Mouse (Mus musculus) neural tube, embryonic 10.5 days (tissue): Measurements from ENCODE around the gene Phf2.

Experiments used
- DNase-seq: peaks from one replicate; pipeline ENCODE4 v3.0.0-alpha.2; 2017; ENCODE audit warnings: low spot score; ENCODE audit errors: extremely low spot score

Phf2 gene

GRCm38 (mm10) chr13:48870771-48871731, at the start of gene Phf2:
TSS of gene Phf2 (minus strand) at chr13:48871119.
- DNase-seq = peak; percentile 73

- no peak for DNase-seq
These were observed 49.0 kb upstream of the Phf2 start for GRCm38 (mm10) chr13:48919756-48920415.

GRCm38 (mm10) chr13:48917113-48917599, 46.2 kb upstream of the Phf2 start:
- DNase-seq = no peak

DNA sequence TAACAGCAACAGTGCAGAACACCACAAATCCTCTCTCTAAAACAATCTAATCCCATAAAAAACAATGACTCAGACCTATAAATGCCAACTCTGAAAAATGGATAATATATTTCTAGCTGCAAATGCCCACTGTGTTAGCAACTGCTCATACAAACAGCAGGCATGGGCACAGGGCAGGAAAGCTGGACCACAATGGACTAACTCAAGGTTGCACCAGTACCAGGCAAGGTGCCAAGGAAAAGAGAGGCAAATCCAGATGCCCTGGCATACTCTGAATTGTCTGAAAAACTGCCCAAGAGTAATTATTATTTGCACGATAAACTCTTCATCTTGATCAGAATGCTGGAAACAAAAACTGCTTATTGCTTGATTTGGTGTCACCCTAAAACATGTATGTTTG, 42.8 kb upstream of the Phf2 start:
- DNase-seq = no peak

GRCm38 (mm10) chr13:48913141-48913540, 42.2 kb upstream of the Phf2 start:
- DNase-seq = no peak

- DNase-seq = no peak
These were observed 40.5 kb upstream of the Phf2 start for GRCm38 (mm10) chr13:48911426-48911825.

GRCm38 (mm10) chr13:48905458-48905857, 34.5 kb upstream of the Phf2 start:
- no peak for DNase-seq

- no peak for DNase-seq
These were observed 24.5 kb upstream of the Phf2 start for GRCm38 (mm10) chr13:48895376-48895775.

GRCm38 (mm10) chr13:48890260-48890960, 19.5 kb upstream of the Phf2 start:
- no peak for DNase-seq

DNA sequence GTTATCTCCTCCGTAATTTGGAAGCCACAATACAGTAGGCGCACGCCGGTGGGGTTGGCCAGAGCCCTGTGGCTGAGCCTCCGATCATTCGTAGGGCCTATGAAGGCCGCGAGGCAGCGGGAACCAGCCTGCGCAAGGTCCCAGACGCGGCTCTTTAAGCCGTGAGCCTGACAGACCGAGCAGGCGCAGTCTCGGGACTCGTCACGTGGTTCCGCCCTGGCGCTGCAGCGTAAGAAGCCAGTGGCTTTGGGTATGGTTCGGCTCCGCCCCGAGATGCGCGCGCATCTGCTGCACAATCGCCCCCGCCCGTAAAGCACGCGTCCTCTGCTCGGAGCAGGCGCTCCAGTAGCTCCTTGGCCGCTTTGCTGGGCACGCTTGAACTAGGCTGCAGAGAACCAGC, 7.6 kb upstream of the Phf2 start:
- DNase-seq = peak; percentile 95

DNA sequence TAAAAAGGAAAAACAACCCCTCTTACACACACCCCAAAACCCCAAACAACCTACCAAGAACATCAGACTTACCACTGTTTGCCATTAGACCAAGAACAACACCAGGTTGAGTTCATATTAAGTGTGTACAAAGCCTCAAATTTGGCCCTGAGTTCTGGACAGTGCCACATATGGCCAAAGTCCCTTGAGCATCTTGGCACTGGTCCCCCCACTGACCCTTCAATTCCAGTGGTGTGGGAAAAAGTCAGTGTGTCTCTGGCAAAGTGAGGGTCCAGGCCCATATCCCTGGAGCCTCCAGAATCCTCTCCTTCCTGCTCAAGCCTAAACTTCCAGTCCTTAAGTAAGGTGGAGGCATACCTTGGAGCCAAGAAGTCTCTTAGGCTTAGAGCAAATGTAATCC, 6.9 kb upstream of the Phf2 start:
- DNase-seq = no peak

GRCm38 (mm10) chr13:48872726-48873125, 1.8 kb upstream of the Phf2 start:
- no peak for DNase-seq

GRCm38 (mm10) chr13:48871887-48872606, 1.1 kb upstream of the Phf2 start:
- no peak for DNase-seq

GRCm38 (mm10) chr13:48869950-48870770, 759 bp downstream of the Phf2 start:
- peak; percentile 70 for DNase-seq

DNA sequence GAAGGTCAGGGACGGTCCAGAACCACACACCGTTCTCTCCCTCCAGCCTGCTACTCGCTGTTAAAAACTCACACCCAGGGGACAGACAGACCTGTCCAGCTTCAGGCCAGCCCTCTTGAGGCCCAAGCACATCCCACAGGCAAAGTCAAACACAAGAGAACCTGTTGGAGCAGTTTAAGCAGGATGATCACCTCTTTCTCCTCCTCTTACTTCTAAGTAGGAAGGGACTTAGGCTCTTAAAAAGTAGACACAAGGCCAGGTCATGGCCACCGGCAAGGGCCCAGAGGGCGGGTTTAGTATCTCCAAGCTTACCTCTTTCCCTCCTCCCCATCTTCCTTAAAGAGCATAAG, 1.3 kb downstream of the Phf2 start:
- DNase-seq = no peak

DNA sequence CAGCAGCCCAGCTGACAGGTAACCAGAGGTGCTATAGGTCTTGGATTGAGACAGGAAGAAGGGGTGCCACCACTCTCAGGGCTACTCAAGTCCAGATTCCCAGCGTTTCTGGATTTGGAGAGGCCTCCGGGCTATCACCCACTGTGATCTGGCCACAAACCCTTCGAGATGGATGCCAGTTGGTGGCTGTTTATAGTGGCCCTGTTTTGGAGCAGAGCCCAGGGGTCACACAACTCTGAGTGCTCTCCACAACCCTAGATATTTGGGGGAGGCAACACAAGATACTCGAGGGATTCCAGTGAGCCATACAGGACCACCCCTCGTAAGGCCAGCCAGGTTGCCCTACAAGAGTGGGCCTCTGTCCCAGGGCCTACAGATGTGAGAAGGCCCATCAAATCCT, 1.8 kb downstream of the Phf2 start:
- peak; percentile 27 for DNase-seq

- no peak for DNase-seq
These were observed 6.1 kb downstream of the Phf2 start for GRCm38 (mm10) chr13:48864673-48865356.

DNA sequence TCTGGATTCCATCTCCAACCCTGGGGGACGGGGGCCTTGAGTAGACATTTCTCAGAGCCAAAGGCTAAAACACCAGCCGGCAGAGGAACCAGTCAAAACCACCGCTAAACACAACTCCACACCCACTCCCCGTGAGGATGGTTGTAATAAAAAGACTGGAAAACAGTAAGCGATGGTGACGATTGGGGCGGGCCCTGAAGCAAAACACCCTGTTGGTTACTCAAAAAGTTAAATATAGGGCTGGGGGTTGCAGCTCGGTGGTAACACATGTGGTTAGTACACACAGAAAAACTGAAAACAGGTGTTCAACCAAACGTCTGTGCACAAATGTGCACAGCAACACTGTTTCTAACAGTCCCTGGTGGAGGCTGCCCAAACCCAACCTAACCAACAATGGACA, 7.4 kb downstream of the Phf2 start:
- no peak for DNase-seq

DNA sequence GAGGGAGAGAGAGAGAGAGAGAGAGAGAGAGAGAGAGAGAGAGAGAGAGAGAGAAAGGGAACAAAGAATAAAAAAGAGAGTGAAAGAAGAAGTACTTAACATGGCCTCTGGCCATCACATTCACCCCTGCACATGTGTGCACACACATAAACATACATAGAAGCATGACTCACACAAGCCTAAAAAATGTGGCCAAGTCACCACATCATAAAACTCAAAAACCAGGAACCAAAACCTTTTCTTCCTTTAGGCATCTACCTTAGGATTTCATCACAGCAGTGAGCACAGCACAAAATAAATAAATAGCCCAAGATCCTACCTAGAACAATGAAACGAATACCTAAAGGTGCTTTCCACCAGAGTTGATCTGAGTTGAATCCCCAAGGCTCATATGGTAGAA, 9.0 kb downstream of the Phf2 start:
- no peak for DNase-seq

DNA sequence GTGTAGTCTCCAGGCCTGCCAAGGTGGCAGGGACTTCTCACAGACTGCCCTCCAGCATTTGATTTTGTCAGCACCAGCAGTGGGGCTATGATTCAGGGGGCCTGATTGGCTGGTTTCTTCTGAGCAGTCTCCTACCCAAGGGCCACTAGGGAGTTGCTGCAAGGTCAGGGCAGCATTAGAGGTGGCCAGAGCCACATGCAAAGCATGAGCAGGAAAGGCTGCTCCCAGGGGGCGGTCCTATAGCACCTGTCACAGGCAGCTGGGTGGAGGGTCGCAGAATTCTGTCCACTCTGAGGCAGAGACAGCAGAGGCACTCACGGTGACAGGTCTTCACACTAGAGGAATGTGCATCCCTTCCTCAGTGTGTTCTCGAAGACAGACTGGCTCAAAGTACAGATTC, 12.1 kb downstream of the Phf2 start:
- no peak for DNase-seq
